Comparison of ENCODE assay signal across 24 mouse cellular contexts in genomic region chr13:35482340-35482739, GRCm38 (mm10).
"Had no signal": no experiment of that assay in that cellular context is flagged by ENCODE, and none has a peak within 500 bp of the region (broad histone marks: within the 10 kb centered on the region; RNA-seq: fewer than 3 reads in every experiment).

No protein-coding gene starts in this region.

- H3K9ac ChIP-seq: heart, embryonic 12.5 days; hindbrain, embryonic 12.5 days; hindbrain, embryonic 14.5 days; intestine, embryonic 15.5 days; limb, embryonic 12.5 days had no signal

- DNase-seq: gastrocnemius, postnatal 14 days; gastrocnemius, postnatal 36 days; heart, adult 18-20 months; heart, postnatal 10 days; heart, postnatal 4 days; kidney, adult 18-20 months; kidney, adult 8-10 months; kidney, postnatal 10 days; kidney, postnatal 25 days; kidney, postnatal 4 days had no signal

- H3K27ac ChIP-seq: heart, embryonic 10.5 days; hindbrain, embryonic 10.5 days; hindbrain, embryonic 12.5 days; hindbrain, embryonic 14.5 days; intestine, embryonic 15.5 days; layer of hippocampus, adult 2 months; left cerebral cortex, adult 2 months; limb, embryonic 10.5 days; limb, embryonic 12.5 days had no signal

- H3K4me1 ChIP-seq: heart, embryonic 10.5 days; heart, embryonic 12.5 days; hindbrain, embryonic 10.5 days; hindbrain, embryonic 12.5 days; intestine, embryonic 15.5 days; limb, embryonic 10.5 days; limb, embryonic 12.5 days had no signal

- H3K36me3 ChIP-seq: heart, embryonic 10.5 days; heart, embryonic 12.5 days; hindbrain, embryonic 10.5 days; hindbrain, embryonic 12.5 days; intestine, embryonic 15.5 days; limb, embryonic 10.5 days; limb, embryonic 12.5 days had no signal

- H3K4me2 ChIP-seq: heart, embryonic 12.5 days; hindbrain, embryonic 12.5 days; hindbrain, embryonic 14.5 days; intestine, embryonic 15.5 days; limb, embryonic 12.5 days; liver, embryonic 11.5 days had no signal

- H3K9me3 ChIP-seq: heart, embryonic 10.5 days; heart, embryonic 12.5 days; hindbrain, embryonic 10.5 days; hindbrain, embryonic 12.5 days; intestine, embryonic 15.5 days; limb, embryonic 10.5 days; limb, embryonic 12.5 days had no signal

- H3K4me3 ChIP-seq: heart, embryonic 10.5 days; heart, embryonic 12.5 days; hindbrain, embryonic 10.5 days; hindbrain, embryonic 12.5 days; intestine, embryonic 15.5 days; layer of hippocampus, adult 2 months; left cerebral cortex, adult 2 months; limb, embryonic 10.5 days; limb, embryonic 12.5 days had no signal

- H3K27me3 ChIP-seq: heart, embryonic 12.5 days; hindbrain, embryonic 12.5 days; intestine, embryonic 15.5 days; limb, embryonic 12.5 days had no signal

- ATAC-seq: hindbrain, embryonic 16.5 days; inflammation-experienced regulatory T-cells, adult 6 months; intestine, embryonic 15.5 days; intestine, postnatal 0 days had no signal
